Mouse (Mus musculus): ENCODE measurements around the gene Kcnip4.

Kcnip4 gene

GRCm38 (mm10) chr5:49356381-49356780 lies 168.3 kb downstream of the Kcnip4 start:
- no peak for DNase-seq (ENCODE audit: low read depth, low spot score)

DNA sequence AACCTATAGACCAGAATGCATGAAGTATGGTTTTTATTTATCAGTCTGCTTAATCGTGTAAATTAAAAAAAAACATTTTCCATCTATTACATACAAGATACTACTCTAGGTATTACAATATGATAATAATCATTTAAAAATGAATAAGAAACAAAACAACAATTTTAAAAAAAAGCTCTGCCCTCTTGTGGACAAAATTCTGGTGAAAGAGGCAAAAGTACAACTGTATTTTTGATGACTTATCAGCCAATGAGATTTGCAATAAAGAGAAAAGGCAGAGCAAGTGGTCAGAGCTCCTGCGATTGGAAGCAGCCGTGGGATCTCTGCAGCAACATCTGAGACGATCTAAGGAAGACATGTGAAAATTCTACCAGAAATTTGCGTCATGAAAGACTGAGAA lies 172.6 kb downstream of the Kcnip4 start:
- DNase-seq (ENCODE audit: low read depth, low spot score) = no peak

GRCm38 (mm10) chr5:49350126-49350909 lies 174.4 kb downstream of the Kcnip4 start:
- no peak for DNase-seq (ENCODE audit: low read depth, low spot score)

- no peak for DNase-seq (ENCODE audit: low read depth, low spot score)
Measured at GRCm38 (mm10) chr5:49349541-49349940, 175.2 kb downstream of the Kcnip4 start.

DNA sequence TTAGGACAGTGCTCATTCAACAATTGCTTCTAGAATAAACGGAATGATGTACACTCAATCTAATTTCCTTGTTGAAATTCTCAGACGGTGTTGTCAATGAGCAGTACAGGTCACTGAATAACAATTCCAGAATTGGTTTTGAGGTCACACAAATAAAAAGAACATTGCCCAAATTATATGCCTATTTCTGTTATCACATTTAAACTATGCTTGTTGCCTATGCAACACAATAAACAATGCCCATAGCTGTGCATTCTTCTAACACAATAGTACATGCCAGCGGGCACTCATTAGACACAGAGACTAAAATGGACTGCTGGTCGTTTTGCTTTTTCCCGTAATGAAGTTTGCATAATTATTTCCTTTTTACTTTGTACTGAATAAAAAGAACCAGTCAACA lies 176.2 kb downstream of the Kcnip4 start:
- DNase-seq (ENCODE audit: low read depth, low spot score) = no peak

DNA sequence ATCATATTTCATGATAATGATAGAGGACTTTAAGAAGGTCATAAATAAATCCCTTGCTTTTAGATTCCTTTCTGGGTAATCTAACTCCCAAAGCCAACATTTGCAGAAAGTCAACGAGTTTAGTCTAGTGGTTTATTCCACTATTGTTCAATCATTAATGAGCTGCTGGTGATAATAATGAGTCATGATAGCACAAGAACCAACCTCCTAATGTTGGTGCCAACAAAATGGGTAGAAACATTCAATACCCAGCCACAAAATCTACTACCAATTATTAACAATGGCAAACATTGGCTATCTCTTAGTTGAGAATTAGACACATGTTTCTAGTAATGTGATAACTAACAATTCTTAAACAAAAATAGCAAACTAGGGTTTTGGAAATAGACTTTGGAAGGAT lies 180.1 kb downstream of the Kcnip4 start:
- no peak for DNase-seq (ENCODE audit: low read depth, low spot score)

GRCm38 (mm10) chr5:49337164-49337563 lies 187.5 kb downstream of the Kcnip4 start:
- DNase-seq (ENCODE audit: low read depth, low spot score) = no peak

DNA sequence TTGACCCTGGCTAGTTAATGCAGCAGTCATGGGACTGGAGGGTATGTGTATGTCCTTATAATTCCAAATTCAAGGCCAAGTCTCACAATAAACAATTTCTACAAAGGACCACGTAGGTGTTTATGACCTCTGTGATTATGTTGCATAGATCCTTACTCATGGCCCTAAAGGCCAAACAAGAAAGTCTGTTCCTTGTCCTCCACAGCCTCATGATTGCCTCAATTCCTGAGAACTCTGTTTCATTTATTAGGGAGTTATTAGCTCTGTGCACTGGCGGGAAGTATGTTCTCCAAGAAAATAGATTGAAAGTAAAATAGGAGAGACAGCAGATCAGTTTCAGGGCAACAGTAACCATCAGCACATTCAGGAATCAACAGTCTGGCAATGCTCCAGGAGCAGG lies 191.6 kb downstream of the Kcnip4 start:
- no peak for DNase-seq (ENCODE audit: low read depth, low spot score)

DNA sequence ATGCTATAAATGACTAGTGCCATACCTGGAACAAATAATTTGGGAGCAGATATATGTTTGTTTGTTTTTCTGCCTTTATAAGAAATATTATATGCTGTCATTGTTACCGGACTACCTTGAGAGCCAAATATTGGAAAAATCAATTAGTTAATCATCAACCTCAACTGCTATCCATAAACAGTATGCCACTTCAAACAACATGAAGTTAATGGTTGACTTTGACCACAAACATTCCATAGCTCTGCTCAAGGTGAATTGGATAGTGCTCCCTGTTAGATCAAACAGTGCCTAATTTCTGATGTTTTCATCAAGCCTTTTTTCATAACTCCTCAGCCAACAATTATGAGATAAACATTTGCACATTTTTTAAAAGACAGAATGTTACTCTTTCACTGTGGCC lies 195.7 kb downstream of the Kcnip4 start:
- no peak for DNase-seq (ENCODE audit: low read depth, low spot score)

GRCm38 (mm10) chr5:49318661-49319060 lies 206.0 kb downstream of the Kcnip4 start:
- no peak for DNase-seq (ENCODE audit: low read depth, low spot score)

GRCm38 (mm10) chr5:49317869-49318268 lies 206.8 kb downstream of the Kcnip4 start:
- DNase-seq (ENCODE audit: low read depth, low spot score) = no peak

GRCm38 (mm10) chr5:49306796-49307195 lies 217.9 kb downstream of the Kcnip4 start:
- no peak for DNase-seq (ENCODE audit: low read depth, low spot score)

DNA sequence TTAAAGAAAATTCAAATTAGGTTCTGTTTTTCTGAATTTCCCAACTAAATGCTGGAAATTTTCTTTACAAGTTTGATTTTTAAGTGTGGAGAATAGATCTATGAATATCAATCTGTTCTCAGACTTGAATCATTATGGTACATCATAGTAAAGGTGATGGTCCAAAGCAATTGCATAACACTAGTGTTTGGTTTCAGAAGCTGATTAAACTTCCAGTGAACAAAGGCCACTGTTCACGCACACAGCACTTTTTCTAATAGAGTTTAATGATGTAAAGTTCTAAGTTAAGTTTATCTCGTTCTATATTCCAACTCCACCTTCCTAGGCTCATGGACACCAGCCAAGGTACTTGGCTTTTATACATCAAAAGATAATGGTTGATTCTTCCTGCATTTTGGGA lies 219.4 kb downstream of the Kcnip4 start:
- DNase-seq (ENCODE audit: low read depth, low spot score) = no peak

DNA sequence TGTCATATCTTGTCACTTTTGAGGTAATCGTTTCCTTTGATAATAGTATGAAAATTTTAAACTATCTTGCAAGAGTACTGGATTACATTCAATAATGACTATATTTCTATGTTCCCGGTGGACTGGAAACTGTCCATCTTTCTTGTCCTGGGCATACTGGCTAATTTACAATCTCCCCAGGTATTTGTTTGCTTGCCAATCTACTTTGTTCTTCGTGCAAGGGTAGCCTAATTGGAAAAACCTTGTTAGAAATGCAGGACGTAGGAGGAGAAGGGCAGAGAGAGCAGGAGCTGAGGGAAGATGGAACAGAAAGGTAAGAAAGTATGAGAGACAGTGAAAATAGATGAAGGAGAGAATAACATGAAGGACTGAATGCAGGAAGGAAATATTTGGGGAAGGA lies 226.1 kb downstream of the Kcnip4 start:
- no peak for DNase-seq (ENCODE audit: low read depth, low spot score)

GRCm38 (mm10) chr5:49292421-49292820 lies 232.3 kb downstream of the Kcnip4 start:
- DNase-seq (ENCODE audit: low read depth, low spot score) = no peak

DNA sequence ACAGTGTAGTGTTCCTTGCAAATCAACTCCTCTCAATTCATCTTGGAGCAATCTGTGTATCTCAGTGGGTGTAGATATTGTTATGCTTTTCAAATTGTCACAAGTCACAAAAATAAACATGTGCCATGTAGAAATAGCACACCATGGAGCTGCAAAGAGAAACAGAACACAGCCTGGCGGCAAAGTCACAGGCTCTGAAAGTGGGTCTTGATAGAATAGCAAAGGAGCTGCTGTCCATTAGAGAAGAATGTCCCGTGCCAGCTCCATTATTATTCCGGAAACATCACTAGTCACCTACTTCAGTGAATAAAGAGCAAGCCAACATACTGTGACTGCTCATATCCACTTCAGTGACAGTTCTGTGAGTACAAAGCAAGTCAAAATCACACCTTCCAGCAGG lies 232.9 kb downstream of the Kcnip4 start:
- no peak for DNase-seq (ENCODE audit: low read depth, low spot score)

- no peak for DNase-seq (ENCODE audit: low read depth, low spot score)
Measured at GRCm38 (mm10) chr5:49285455-49286135, 239.1 kb downstream of the Kcnip4 start.

GRCm38 (mm10) chr5:49284776-49285175 lies 239.9 kb downstream of the Kcnip4 start:
- DNase-seq (ENCODE audit: low read depth, low spot score) = no peak

- no peak for DNase-seq (ENCODE audit: low read depth, low spot score)
Measured at GRCm38 (mm10) chr5:49283403-49283802, 241.3 kb downstream of the Kcnip4 start.

DNA sequence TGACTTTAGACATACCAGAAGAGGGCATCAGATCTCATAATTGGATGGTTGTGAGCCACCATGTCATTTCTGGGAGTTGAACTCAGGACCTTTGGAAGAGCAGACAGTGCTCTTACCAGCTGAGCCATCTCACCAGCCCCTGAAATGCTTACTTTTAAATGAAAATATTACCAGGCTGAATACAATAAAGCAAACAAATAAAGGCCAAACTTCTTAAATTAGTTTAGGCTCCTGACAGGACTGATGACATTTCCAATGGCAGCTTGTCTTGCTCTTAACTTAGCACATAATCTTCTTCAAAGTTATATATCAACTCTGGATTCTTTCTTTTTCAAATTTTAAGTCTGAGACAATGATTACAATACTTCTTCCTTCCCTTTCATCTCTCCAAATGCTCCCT lies 252.8 kb downstream of the Kcnip4 start:
- DNase-seq (ENCODE audit: low read depth, low spot score) = no peak

GRCm38 (mm10) chr5:49268807-49269206 lies 255.9 kb downstream of the Kcnip4 start:
- DNase-seq (ENCODE audit: low read depth, low spot score) = no peak

DNA sequence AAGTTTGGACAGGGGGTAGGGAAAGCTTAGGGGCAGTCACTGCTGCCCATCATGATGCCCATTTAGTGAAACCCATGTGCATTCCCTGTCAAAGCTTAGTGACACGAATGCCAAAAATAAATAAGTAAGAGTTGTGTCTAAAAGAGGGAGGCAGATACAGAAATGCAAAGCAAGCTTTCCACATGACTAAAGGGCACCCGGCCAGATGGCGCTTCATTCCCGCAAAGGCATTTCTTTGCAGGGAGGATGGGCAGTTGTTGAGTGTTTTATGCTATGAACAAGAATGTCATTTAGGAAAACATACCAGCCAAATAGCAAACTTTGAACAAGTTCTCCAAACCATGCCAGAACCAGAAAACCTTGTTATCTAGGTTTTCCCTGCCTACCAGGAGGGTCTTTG lies 265.4 kb downstream of the Kcnip4 start:
- no peak for DNase-seq (ENCODE audit: low read depth, low spot score)

- no peak for DNase-seq (ENCODE audit: low read depth, low spot score)
Measured at GRCm38 (mm10) chr5:49256850-49257249, 267.9 kb downstream of the Kcnip4 start.

All from WW6 (cell line).